Mouse (Mus musculus): ENCODE measurements at regions not wholly inside any gene's neighbourhood (a gene's known extent, or its start where the extent isn't known, plus 50 kb on each side); places are given as distances from the start of the nearest gene placed in this dataset.

- no peak for DNase-seq (ENCODE audit: low spot score)
These were observed 143.2 kb upstream of the Slit3 start for GRCm38 (mm10) chr11:34977861-34978260.

- DNase-seq (ENCODE audit: low spot score): no peak
These were observed 142.4 kb upstream of the Spdl1 start for GRCm38 (mm10) chr11:34975771-34976302.

- no peak for DNase-seq (ENCODE audit: low spot score)
These were observed 140.1 kb upstream of the Spdl1 start for GRCm38 (mm10) chr11:34973467-34973921.

GRCm38 (mm10) chr11:34973012-34973411, 139.6 kb upstream of the Spdl1 start:
- no peak for DNase-seq (ENCODE audit: low spot score)

- DNase-seq (ENCODE audit: low spot score): no peak
These were observed 125.8 kb upstream of the Spdl1 start for GRCm38 (mm10) chr11:34959291-34959690.

- no peak for DNase-seq (ENCODE audit: low spot score)
These were observed 108.3 kb upstream of the Spdl1 start for GRCm38 (mm10) chr11:34941486-34942456.

GRCm38 (mm10) chr11:34940151-34940550, 106.7 kb upstream of the Spdl1 start:
- no peak for DNase-seq (ENCODE audit: low spot score)

- no peak for DNase-seq (ENCODE audit: low spot score)
These were observed 105.6 kb upstream of the Spdl1 start for GRCm38 (mm10) chr11:34939002-34939401.

- DNase-seq (ENCODE audit: low spot score): no peak
These were observed 98.8 kb upstream of the Spdl1 start for GRCm38 (mm10) chr11:34932191-34932590.

GRCm38 (mm10) chr11:34917175-34917574, 83.7 kb upstream of the Spdl1 start:
- DNase-seq (ENCODE audit: low spot score): no peak

GRCm38 (mm10) chr11:34909841-34910240, 76.4 kb upstream of the Spdl1 start:
- no peak for DNase-seq (ENCODE audit: low spot score)

GRCm38 (mm10) chr11:34904271-34904670, 70.8 kb upstream of the Spdl1 start:
- no peak for DNase-seq (ENCODE audit: low spot score)

GRCm38 (mm10) chr11:34899400-34899799, 66.0 kb upstream of the Spdl1 start:
- no peak for DNase-seq (ENCODE audit: low spot score)

GRCm38 (mm10) chr11:34895624-34896023, 62.2 kb upstream of the Spdl1 start:
- DNase-seq (ENCODE audit: low spot score): no peak

GRCm38 (mm10) chr11:34888374-34889136, 55.1 kb upstream of the Spdl1 start:
- DNase-seq (ENCODE audit: low spot score): no peak

- DNase-seq (ENCODE audit: low spot score): no peak
These were observed 54.1 kb upstream of the Spdl1 start for GRCm38 (mm10) chr11:34887587-34887986.
